Mouse (Mus musculus): Measurements from ENCODE around the gene Ipo5. TPM values are rescaled to one million over a fixed set of nuclear protein-coding genes. Genes with fewer than 3 reads are reported as not detected.

Ipo5 gene
- polyA plus RNA-seq, 1 experiment from 2014 or later = 105 TPM

- no peak overlapping the region for H3K4me3 ChIP-seq (ENCODE audit: low read depth, low read length)
- H3K4me1 ChIP-seq (ENCODE audit: control insufficient read depth, insufficient read depth, low read length) = no peaks in the 10 kb centered on the region
- H3K27me3 ChIP-seq (ENCODE audit: control insufficient read depth, insufficient read depth, low read length) = no peaks in the 10 kb centered on the region
- no peak overlapping the region for H3K4me2 ChIP-seq
- peaks cover 37% of the 10 kb centered on the region for H3K36me3 ChIP-seq (ENCODE audit: control insufficient read depth, insufficient read depth, low read length)
- H3K27ac ChIP-seq (ENCODE audit: low read depth, low read length) = no peak overlapping the region
- 90% methylated on average over 4 of the region's 4 CpGs for WGBS (ENCODE audit: insufficient replicate concordance)
- no peaks in the 10 kb centered on the region for H3K9me3 ChIP-seq (replicated peaks; ENCODE audit: control insufficient read depth, low read length)
- ATAC-seq (replicated peaks; ENCODE audit: insufficient number of reproducible peaks, low FRiP score, low TSS enrichment) = no peak
- no peak overlapping the region for H3K9ac ChIP-seq (ENCODE audit: low read depth, low read length)
Observed at GRCm38 (mm10) chr14:120931236-120931635, 20.2 kb downstream of the Ipo5 start.

- ATAC-seq (replicated peaks; ENCODE audit: insufficient number of reproducible peaks, low FRiP score, low TSS enrichment) = no peak
- 84% methylated on average over 8 of the region's 8 CpGs for WGBS (ENCODE audit: insufficient replicate concordance)
- H3K4me1 ChIP-seq (ENCODE audit: control insufficient read depth, insufficient read depth, low read length) = no peaks in the 10 kb centered on the region
- no peak overlapping the region for H3K4me3 ChIP-seq (ENCODE audit: low read depth, low read length)
- H3K27me3 ChIP-seq (ENCODE audit: control insufficient read depth, insufficient read depth, low read length) = no peaks in the 10 kb centered on the region
- H3K27ac ChIP-seq (ENCODE audit: low read depth, low read length) = no peak overlapping the region
- H3K9ac ChIP-seq (ENCODE audit: low read depth, low read length) = no peak overlapping the region
- H3K4me2 ChIP-seq = no peak overlapping the region
- peaks cover 29% of the 10 kb centered on the region for H3K36me3 ChIP-seq (ENCODE audit: control insufficient read depth, insufficient read depth, low read length)
- no peaks in the 10 kb centered on the region for H3K9me3 ChIP-seq (replicated peaks; ENCODE audit: control insufficient read depth, low read length)
Observed at GRCm38 (mm10) chr14:120933624-120934023, 22.6 kb downstream of the Ipo5 start.

- H3K9me3 ChIP-seq (replicated peaks; ENCODE audit: control insufficient read depth, low read length) = no peaks in the 10 kb centered on the region
- no peak overlapping the region for H3K4me2 ChIP-seq
- no peak overlapping the region for H3K9ac ChIP-seq (ENCODE audit: low read depth, low read length)
- ATAC-seq (replicated peaks; ENCODE audit: insufficient number of reproducible peaks, low FRiP score, low TSS enrichment) = no peak
- WGBS (ENCODE audit: insufficient replicate concordance) = 76% methylated on average over 1 of the region's 1 CpGs
- no peak overlapping the region for H3K27ac ChIP-seq (ENCODE audit: low read depth, low read length)
- H3K36me3 ChIP-seq (ENCODE audit: control insufficient read depth, insufficient read depth, low read length) = peaks cover 48% of the 10 kb centered on the region
- no peaks in the 10 kb centered on the region for H3K27me3 ChIP-seq (ENCODE audit: control insufficient read depth, insufficient read depth, low read length)
- H3K4me1 ChIP-seq (ENCODE audit: control insufficient read depth, insufficient read depth, low read length) = no peaks in the 10 kb centered on the region
- H3K4me3 ChIP-seq (ENCODE audit: low read depth, low read length) = no peak overlapping the region
Observed at GRCm38 (mm10) chr14:120937102-120937501, 26.1 kb downstream of the Ipo5 start.

- Histone ChIP-seq H3K9ac (ENCODE audit: low read depth, low read length) (no peak overlapping the region), H3K36me3 (ENCODE audit: control insufficient read depth, insufficient read depth, low read length) (peaks cover 50% of the 10 kb centered on the region), H3K27ac (ENCODE audit: low read depth, low read length) (no peak overlapping the region), H3K9me3 (replicated peaks; ENCODE audit: control insufficient read depth, low read length) (no peaks in the 10 kb centered on the region), H3K4me2 (no peak overlapping the region), H3K27me3 (ENCODE audit: control insufficient read depth, insufficient read depth, low read length) (no peaks in the 10 kb centered on the region), H3K4me1 (ENCODE audit: control insufficient read depth, insufficient read depth, low read length) (0 out of 2 replicates have a peak, but pooled peaks cover 5% of the 10 kb centered on the region), H3K4me3 (ENCODE audit: low read depth, low read length) (no peak overlapping the region)
- WGBS (ENCODE audit: insufficient replicate concordance) = 91% methylated on average over 9 of the region's 9 CpGs
- ATAC-seq (replicated peaks; ENCODE audit: insufficient number of reproducible peaks, low FRiP score, low TSS enrichment) = no peak
Observed at GRCm38 (mm10) chr14:120942803-120943202, 31.8 kb downstream of the Ipo5 start.

- Histone ChIP-seq H3K27me3 (ENCODE audit: control insufficient read depth, insufficient read depth, low read length) (no peaks in the 10 kb centered on the region), H3K4me2 (no peak overlapping the region), H3K36me3 (ENCODE audit: control insufficient read depth, insufficient read depth, low read length) (peaks cover 53% of the 10 kb centered on the region), H3K27ac (ENCODE audit: low read depth, low read length) (no peak overlapping the region), H3K9me3 (replicated peaks; ENCODE audit: control insufficient read depth, low read length) (peaks cover 3% of the 10 kb centered on the region; the same call in 1 of the 2 replicates), H3K4me3 (ENCODE audit: low read depth, low read length) (no peak overlapping the region), H3K4me1 (ENCODE audit: control insufficient read depth, insufficient read depth, low read length) (0 out of 2 replicates have a peak, but pooled peaks cover 5% of the 10 kb centered on the region), H3K9ac (ENCODE audit: low read depth, low read length) (no peak overlapping the region)
- 92% methylated on average over 7 of the region's 7 CpGs for WGBS (ENCODE audit: insufficient replicate concordance)
- ATAC-seq (replicated peaks; ENCODE audit: insufficient number of reproducible peaks, low FRiP score, low TSS enrichment) = no peak
Observed at GRCm38 (mm10) chr14:120945146-120945545, 34.1 kb downstream of the Ipo5 start.

- ATAC-seq (replicated peaks; ENCODE audit: insufficient number of reproducible peaks, low FRiP score, low TSS enrichment) = no peak
- Histone ChIP-seq H3K9ac (ENCODE audit: low read depth, low read length) (no peak overlapping the region), H3K27ac (ENCODE audit: low read depth, low read length) (0 out of 2 replicates have a peak overlapping the region, but pooled peaks have one; percentile 52), H3K27me3 (ENCODE audit: control insufficient read depth, insufficient read depth, low read length) (no peaks in the 10 kb centered on the region), H3K9me3 (replicated peaks; ENCODE audit: control insufficient read depth, low read length) (peaks cover 3% of the 10 kb centered on the region; the same call in 1 of the 2 replicates), H3K4me1 (ENCODE audit: control insufficient read depth, insufficient read depth, low read length) (0 out of 2 replicates have a peak, but pooled peaks cover 5% of the 10 kb centered on the region), H3K4me3 (ENCODE audit: low read depth, low read length) (no peak overlapping the region), H3K36me3 (ENCODE audit: control insufficient read depth, insufficient read depth, low read length) (peaks cover 41% of the 10 kb centered on the region), H3K4me2 (no peak overlapping the region)
- WGBS (ENCODE audit: insufficient replicate concordance) = 62% methylated on average over 8 of the region's 8 CpGs
Observed at GRCm38 (mm10) chr14:120947104-120947503, 36.1 kb downstream of the Ipo5 start.

- no peak for ATAC-seq (replicated peaks; ENCODE audit: insufficient number of reproducible peaks, low FRiP score, low TSS enrichment)
Observed at GRCm38 (mm10) chr14:120949002-120949401, 38.0 kb downstream of the Ipo5 start.

GRCm38 (mm10) chr14:120950068-120950467 lies 39.0 kb downstream of the Ipo5 start:
- H3K9me3 ChIP-seq (replicated peaks; ENCODE audit: control insufficient read depth, low read length) = peaks cover 3% of the 10 kb centered on the region; the same call in 1 of the 2 replicates
- H3K36me3 ChIP-seq (ENCODE audit: control insufficient read depth, insufficient read depth, low read length) = peaks cover 21% of the 10 kb centered on the region
- no peak overlapping the region for H3K4me2 ChIP-seq
- no peak overlapping the region for H3K9ac ChIP-seq (ENCODE audit: low read depth, low read length)
- H3K4me3 ChIP-seq (ENCODE audit: low read depth, low read length) = no peak overlapping the region
- WGBS (ENCODE audit: insufficient replicate concordance) = 92% methylated on average over 2 of the region's 2 CpGs
- H3K27me3 ChIP-seq (ENCODE audit: control insufficient read depth, insufficient read depth, low read length) = no peaks in the 10 kb centered on the region
- H3K4me1 ChIP-seq (ENCODE audit: control insufficient read depth, insufficient read depth, low read length) = 0 out of 2 replicates have a peak, but pooled peaks cover 5% of the 10 kb centered on the region
- ATAC-seq (replicated peaks; ENCODE audit: insufficient number of reproducible peaks, low FRiP score, low TSS enrichment) = 0 out of 2 replicates have a peak, but pooled peaks have one; percentile 7
- H3K27ac ChIP-seq (ENCODE audit: low read depth, low read length) = no peak overlapping the region

More at GRCm38 (mm10) chr14:120949002-120949401, 38.0 kb downstream of the Ipo5 start:
- H3K27me3 ChIP-seq (ENCODE audit: control insufficient read depth, insufficient read depth, low read length) = no peaks in the 10 kb centered on the region
- WGBS (ENCODE audit: insufficient replicate concordance) = 87% methylated on average over 5 of the region's 5 CpGs
- peaks cover 31% of the 10 kb centered on the region for H3K36me3 ChIP-seq (ENCODE audit: control insufficient read depth, insufficient read depth, low read length)
- no peak overlapping the region for H3K4me2 ChIP-seq
- H3K4me3 ChIP-seq (ENCODE audit: low read depth, low read length) = no peak overlapping the region
- no peak overlapping the region for H3K27ac ChIP-seq (ENCODE audit: low read depth, low read length)
- H3K9me3 ChIP-seq (replicated peaks; ENCODE audit: control insufficient read depth, low read length) = peaks cover 3% of the 10 kb centered on the region; the same call in 1 of the 2 replicates
- 0 out of 2 replicates have a peak, but pooled peaks cover 5% of the 10 kb centered on the region for H3K4me1 ChIP-seq (ENCODE audit: control insufficient read depth, insufficient read depth, low read length)
- no peak overlapping the region for H3K9ac ChIP-seq (ENCODE audit: low read depth, low read length)

- H3K4me2 ChIP-seq = no peak overlapping the region
- WGBS (ENCODE audit: insufficient replicate concordance) = 46% methylated on average over 2 of the region's 2 CpGs
- no peak overlapping the region for H3K27ac ChIP-seq (ENCODE audit: low read depth, low read length)
- ATAC-seq (replicated peaks; ENCODE audit: insufficient number of reproducible peaks, low FRiP score, low TSS enrichment) = no peak
- peaks cover 3% of the 10 kb centered on the region; the same call in 1 of the 2 replicates for H3K9me3 ChIP-seq (replicated peaks; ENCODE audit: control insufficient read depth, low read length)
- no peak overlapping the region for H3K4me3 ChIP-seq (ENCODE audit: low read depth, low read length)
- peaks cover 18% of the 10 kb centered on the region for H3K36me3 ChIP-seq (ENCODE audit: control insufficient read depth, insufficient read depth, low read length)
- no peaks in the 10 kb centered on the region for H3K4me1 ChIP-seq (ENCODE audit: control insufficient read depth, insufficient read depth, low read length)
- no peaks in the 10 kb centered on the region for H3K27me3 ChIP-seq (ENCODE audit: control insufficient read depth, insufficient read depth, low read length)
- no peak overlapping the region for H3K9ac ChIP-seq (ENCODE audit: low read depth, low read length)
Observed at GRCm38 (mm10) chr14:120952434-120952833, 41.4 kb downstream of the Ipo5 start.
